In the genomic region with DNA sequence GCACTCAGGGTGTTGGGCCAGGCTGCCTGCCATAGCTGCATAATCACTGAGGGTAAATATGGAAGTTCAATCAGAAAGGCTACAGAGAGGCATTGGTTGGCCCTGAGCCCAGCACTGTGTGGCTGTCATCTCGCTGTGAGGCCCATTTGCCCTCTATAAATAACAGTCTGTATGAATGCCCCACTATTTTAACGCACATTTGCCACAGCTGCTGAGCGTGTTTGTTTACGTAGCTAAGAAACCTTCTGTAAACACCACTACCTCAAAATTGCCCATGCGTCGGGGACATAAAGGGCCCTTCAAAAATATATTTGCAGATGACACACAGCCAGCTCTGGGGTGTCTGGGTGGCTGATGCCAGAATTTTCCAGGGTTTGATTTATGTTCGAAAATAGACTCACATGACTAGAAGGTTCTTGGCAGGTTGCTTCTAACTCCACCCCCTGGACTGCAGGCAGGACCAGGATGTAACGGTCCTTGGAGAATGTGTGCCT, we compare ENCODE assay signal across 8 mouse cellular contexts.
DNase-seq lines count a peak whose midpoint lies in the region; ATAC-seq lines count a peak whose summit lies in the region.

No protein-coding gene starts in this region.

- peaks cover 5% of the 10 kb centered on the region for H3K4me1 ChIP-seq in hindbrain, embryonic 13.5 days (replicated peaks)
- no peaks in the 10 kb centered on the region for H3K4me1 ChIP-seq in hindbrain, embryonic 11.5 days (replicated peaks; ENCODE audit: control insufficient read depth, insufficient read depth, low read length)

- H3K27me3 ChIP-seq in hindbrain, embryonic 13.5 days, result no peaks in the 10 kb centered on the region
- no peaks in the 10 kb centered on the region for H3K27me3 ChIP-seq in hindbrain, embryonic 11.5 days (ENCODE audit: control insufficient read depth, insufficient read depth, low read length)

- intact Hi-C loops in gastrocnemius, postnatal 14 days (cut with DNase I; ENCODE audit: low total_unique reads), result no loop called here

- H3K9ac ChIP-seq in hindbrain, embryonic 13.5 days, result no peak overlapping the region
- no peak overlapping the region for H3K9ac ChIP-seq in hindbrain, embryonic 11.5 days (ENCODE audit: low read depth, low read length)

- DNase-seq in hindbrain, embryonic 11.5 days (ENCODE audit: low spot score), result no peak
- DNase-seq in gastrocnemius, postnatal 14 days, result peak; percentile 33
- DNase-seq in layer of hippocampus, adult 8-10 months (ENCODE audit: low spot score in 2 of 2), result peak; percentile 40 to 49
- DNase-seq in ovary, postnatal 10 days (ENCODE audit: low spot score), result no peak
- no peak for DNase-seq in spleen, postnatal 4 days (ENCODE audit: low spot score in 2 of 2)

- no peak; the same call in 1 of the 2 replicates for ATAC-seq in hindbrain, embryonic 13.5 days (ENCODE audit: low FRiP score)
- no peak for ATAC-seq in hindbrain, embryonic 11.5 days (ENCODE audit: low FRiP score)
- peak; percentile 46; the same call in 1 of the 2 replicates for ATAC-seq in cerebellum, adult (ENCODE audit: insufficient number of reproducible peaks, low FRiP score, low TSS enrichment)
- no peak for ATAC-seq in megakaryocyte-erythroid progenitor cell, adult 5-6 weeks (replicated peaks; ENCODE audit: low FRiP score, low TSS enrichment, poor library complexity, severe bottlenecking)

- H3K27ac ChIP-seq in hindbrain, embryonic 13.5 days, result 0 out of 2 replicates have a peak overlapping the region, but pooled peaks have one; percentile 8
- H3K27ac ChIP-seq in hindbrain, embryonic 11.5 days (ENCODE audit: low read depth, low read length), result no peak overlapping the region

- no peaks in the 10 kb centered on the region for H3K9me3 ChIP-seq in hindbrain, embryonic 13.5 days
- no peaks in the 10 kb centered on the region for H3K9me3 ChIP-seq in hindbrain, embryonic 11.5 days (ENCODE audit: control insufficient read depth, low read length)

- no peak overlapping the region for H3K4me2 ChIP-seq in hindbrain, embryonic 13.5 days
- H3K4me2 ChIP-seq in hindbrain, embryonic 11.5 days (replicated peaks; ENCODE audit: low read depth, low read length), result no peak overlapping the region

- WGBS in hindbrain, embryonic 13.5 days, result 59% methylated on average over 8 of the region's 8 CpGs
- 85% methylated on average over 8 of the region's 8 CpGs for WGBS in hindbrain, embryonic 11.5 days

- H3K4me3 ChIP-seq in hindbrain, embryonic 13.5 days, result no peak overlapping the region
- H3K4me3 ChIP-seq in hindbrain, embryonic 11.5 days (ENCODE audit: low read depth, low read length), result no peak overlapping the region

- H3K36me3 ChIP-seq in hindbrain, embryonic 13.5 days, result no peaks in the 10 kb centered on the region
- no peaks in the 10 kb centered on the region for H3K36me3 ChIP-seq in hindbrain, embryonic 11.5 days (ENCODE audit: control insufficient read depth, insufficient read depth, low read length)

Comparison
In these comparisons a context has a peak if more than half of its experiments do, and no peak if none do; other contexts are left out.
1. DNase-seq: peak in gastrocnemius, postnatal 14 days (single experiment) and layer of hippocampus, adult 8-10 months (2 of 2); none in hindbrain, embryonic 11.5 days (single experiment), ovary, postnatal 10 days (single experiment) and spleen, postnatal 4 days (0 of 2).